Mouse (Mus musculus) heart, embryonic 14.5 days (tissue): ENCODE results near the gene Deaf1. TPM values are rescaled to one million over a fixed set of nuclear protein-coding genes. Genes with fewer than 3 reads are reported as not detected.
"Not testable (repeated sequence)": the region's sequence is repeated elsewhere in the genome, so short reads cannot be mapped to it uniquely, and the experiment has no call there.

Experiments
- ATAC-seq: fragments of 200-750 bp; cut with Nextera tagmentation; 2 replicates; pipeline ENCODE4 v1.8.0; 2017; ENCODE audit warnings: low read depth, moderate TSS enrichment; ENCODE audit not compliant: insufficient number of reproducible peaks, insufficient read depth, low FRiP score
- H3K27ac ChIP-seq, 2 experiments: fragments of 200-500 bp in 1 of 2; fragments of 300-500 bp in 1 of 2; sonication (generic) in 1 of 2; replicated peaks in 1 of 2; 2 replicates each; pipeline ENCODE4 v1.5.1; 2012 to 2014; ENCODE audit warnings: low read depth in 2 of 2, low read length in 2 of 2, control low read depth in 1 of 2, mild to moderate bottlenecking in 1 of 2, mixed read lengths in 1 of 2; ENCODE audit not compliant: control insufficient read depth in 1 of 2, insufficient read depth in 1 of 2
- H3K27me3 ChIP-seq: fragments of 300-500 bp; sonication (generic); 2 replicates; pipeline ENCODE4 v1.6.1; 2014; ENCODE audit warnings: mild to moderate bottlenecking, low read length, control low read depth; ENCODE audit not compliant: control insufficient read depth, insufficient read depth
- H3K36me3 ChIP-seq: fragments of 300-500 bp; sonication (generic); 2 replicates; pipeline ENCODE4 v1.6.1; 2014; ENCODE audit warnings: mild to moderate bottlenecking, control low read depth, low read length, mixed read lengths; ENCODE audit not compliant: control insufficient read depth, insufficient read depth
- H3K4me1 ChIP-seq, 2 experiments: fragments of 200-500 bp in 1 of 2; fragments of 300-500 bp in 1 of 2; sonication (generic) in 1 of 2; 2 replicates each; pipeline ENCODE4 v1.6.1; 2012 to 2014; ENCODE audit warnings: low read length in 2 of 2, control low read depth in 1 of 2, mixed read lengths in 1 of 2; ENCODE audit not compliant: control insufficient read depth in 2 of 2, insufficient read depth in 2 of 2
- H3K4me2 ChIP-seq: fragments of 300-500 bp; sonication (generic); 2 replicates; pipeline ENCODE4 v1.6.1; 2014; ENCODE audit warnings: mild to moderate bottlenecking, low read length
- H3K4me3 ChIP-seq, 2 experiments: fragments of 200-500 bp in 1 of 2; fragments of 300-500 bp in 1 of 2; sonication (generic) in 1 of 2; 2 replicates each; pipeline ENCODE4 v1.5.1; 2012 to 2014; ENCODE audit warnings: low read length in 2 of 2, mild to moderate bottlenecking in 2 of 2, control low read depth in 1 of 2, low read depth in 1 of 2, moderate library complexity in 1 of 2; ENCODE audit not compliant: control insufficient read depth in 1 of 2, insufficient read depth in 1 of 2
- H3K9ac ChIP-seq: fragments of 300-500 bp; sonication (generic); 2 replicates; pipeline ENCODE4 v1.6.1; 2014; ENCODE audit warnings: mild to moderate bottlenecking, low read length
- H3K9me3 ChIP-seq: fragments of 300-500 bp; sonication (generic); 2 replicates; pipeline ENCODE4 v1.6.1; 2016; ENCODE audit warnings: low read length, control low read depth; ENCODE audit not compliant: control insufficient read depth
- WGBS: fragments of 180-500 bp; shearing (Covaris S2); extraction: QIAGEN DNeasy Blood & Tissue Kit; methylation state at CpG from one replicate; pipeline ENCODE4 v1.1.7; 2014; 5-methylcytosine and 5-hydroxymethylcytosine counted together
- polyA plus RNA-seq: library from polyadenylated mRNA; unstranded; fragments of >200 nt; fragmentation: Nextera tagmentation; extraction: Ambion mirVana; gene quantifications from 2 replicates; pipeline ENCODE4 v1.2.1, GENCODE M21; 2014

Gene Deaf1
- polyA plus RNA-seq, 1 experiment from 2014 or later, result 36.9 TPM

GRCm38 (mm10) chr7:141261480-141261879, 66.0 kb downstream of the Deaf1 start:
- no peak overlapping the region for H3K4me2 ChIP-seq
- no peaks in the 10 kb centered on the region for H3K9me3 ChIP-seq
- no peak overlapping the region for H3K9ac ChIP-seq
- peaks cover 6 to 11% of the 10 kb centered on the region in 2 experiments; a peak in 2 of 4 replicates for H3K4me1 ChIP-seq
- 92% methylated on average over 3 of the region's 3 CpGs for WGBS
- no peak for ATAC-seq
- peaks cover 79% of the 10 kb centered on the region for H3K36me3 ChIP-seq
- no peak overlapping the region for H3K4me3 ChIP-seq
- no peak overlapping the region for H3K27ac ChIP-seq
- H3K27me3 ChIP-seq, result no peaks in the 10 kb centered on the region

- Histone ChIP-seq H3K4me3 (no peak overlapping the region), H3K4me1 (no peaks in the 10 kb centered on the region), H3K27ac (no peak overlapping the region), H3K27me3 (no peaks in the 10 kb centered on the region), H3K4me2 (no peak overlapping the region), H3K36me3 (peaks cover 98% of the 10 kb centered on the region), H3K9me3 (no peaks in the 10 kb centered on the region), H3K9ac (no peak overlapping the region)
- no peak for ATAC-seq
- WGBS, result 84% methylated on average over 10 of the region's 10 CpGs
Measured at GRCm38 (mm10) chr7:141256159-141256558, 71.3 kb downstream of the Deaf1 start.

- peaks cover 98% of the 10 kb centered on the region for H3K36me3 ChIP-seq
- not testable (repeated sequence) for H3K4me1 ChIP-seq, ATAC-seq, H3K9ac ChIP-seq, H3K4me3 ChIP-seq, H3K27me3 ChIP-seq, H3K9me3 ChIP-seq, H3K27ac ChIP-seq, H3K4me2 ChIP-seq
- 91% methylated on average over 4 of the region's 4 CpGs for WGBS
Measured at GRCm38 (mm10) chr7:141250486-141250885, 77.0 kb downstream of the Deaf1 start.

Other genes starting within 250 kb of the Deaf1 start
- gene Pkp3, start 249.5 kb downstream of the Deaf1 start, polyA plus RNA-seq, result 0.23 TPM in 1 of 2 replicates, not detected in the other
- gene Sigirr, start 227.1 kb downstream of the Deaf1 start, polyA plus RNA-seq, result 2.8 TPM in 2 replicates
- gene Ano9, start 209.9 kb downstream of the Deaf1 start, polyA plus RNA-seq, result 0.34 TPM in 1 of 2 replicates, not detected in the other
- 51.8 and 65.6 TPM in 2 replicates for gene Ptdss2, start 205.3 kb downstream of the Deaf1 start, polyA plus RNA-seq
- 109 and 116 TPM in 2 replicates for gene Rnh1, start 154.8 kb downstream of the Deaf1 start, polyA plus RNA-seq
- 93.9 and 96.7 TPM in 2 replicates for gene Hras, start 133.7 kb downstream of the Deaf1 start, polyA plus RNA-seq
- 1.6 and 2.8 TPM in 2 replicates for gene Lrrc56, start 133.5 kb downstream of the Deaf1 start, polyA plus RNA-seq
- gene Lmntd2, start 113.6 kb downstream of the Deaf1 start, polyA plus RNA-seq, result 0.46 and 0.62 TPM in 2 replicates
- gene Rassf7, start 111.8 kb downstream of the Deaf1 start, polyA plus RNA-seq, result 12.1 and 12.4 TPM in 2 replicates
- gene Phrf1, start 98.9 kb downstream of the Deaf1 start, polyA plus RNA-seq, result 41.3 and 44.4 TPM in 2 replicates
- 2.8 and 4.7 TPM in 2 replicates for gene Irf7, start 61.2 kb downstream of the Deaf1 start, polyA plus RNA-seq
- gene Cdhr5, start 50.9 kb downstream of the Deaf1 start, polyA plus RNA-seq, result not detected in 2 replicates
- gene Sct, start 48.6 kb downstream of the Deaf1 start, polyA plus RNA-seq, result 1.6 and 2.3 TPM in 2 replicates
- not detected in 2 replicates for gene Drd4, start 35.7 kb downstream of the Deaf1 start, polyA plus RNA-seq
- 17.6 and 22.2 TPM in 2 replicates for gene Tmem80, start within 50 bp of the Deaf1 start, polyA plus RNA-seq
- 0.76 TPM in 1 of 2 replicates, not detected in the other for gene Eps8l2, start 11.2 kb upstream of the Deaf1 start, polyA plus RNA-seq
- gene Taldo1, start 64.5 kb upstream of the Deaf1 start, polyA plus RNA-seq, result 216 and 221 TPM in 2 replicates
- 25.6 and 30.2 TPM in 2 replicates for gene Gatd1, start 86.4 kb upstream of the Deaf1 start, polyA plus RNA-seq
- gene Cend1, start 101.8 kb upstream of the Deaf1 start, polyA plus RNA-seq, result 1.6 and 2.1 TPM in 2 replicates
- gene Slc25a22, start 110.2 kb upstream of the Deaf1 start, polyA plus RNA-seq, result 13.0 and 13.3 TPM in 2 replicates
- gene Pidd1, start 116.3 kb upstream of the Deaf1 start, polyA plus RNA-seq, result 6.1 and 7.1 TPM in 2 replicates
- gene Rplp2, start 119.7 kb upstream of the Deaf1 start, polyA plus RNA-seq, result 874 and 975 TPM in 2 replicates
- 48.7 and 49.0 TPM in 2 replicates for gene Pnpla2, start 127.5 kb upstream of the Deaf1 start, polyA plus RNA-seq
- 20.4 and 25.6 TPM in 2 replicates for gene Cracr2b, start 133.4 kb upstream of the Deaf1 start, polyA plus RNA-seq
- 77.5 and 115 TPM in 2 replicates for gene Cd151, start 139.7 kb upstream of the Deaf1 start, polyA plus RNA-seq
- gene Polr2l, start 147.4 kb upstream of the Deaf1 start, polyA plus RNA-seq, result 73.2 and 78.0 TPM in 2 replicates
- 61.5 and 65.0 TPM in 2 replicates for gene Tspan4, start 147.6 kb upstream of the Deaf1 start, polyA plus RNA-seq
- 32.5 and 33.3 TPM in 2 replicates for gene Chid1, start 212.2 kb upstream of the Deaf1 start, polyA plus RNA-seq
- gene Ap2a2, start 234.5 kb upstream of the Deaf1 start, polyA plus RNA-seq, result 48.1 and 49.9 TPM in 2 replicates